Mouse (Mus musculus) cerebellum, postnatal 25 days (tissue): Measurements from ENCODE around the gene Wbp11.

Experiments
- DNase-seq, 2 experiments: peaks; one replicate each; pipeline ENCODE4 v3.0.0; 2021; ENCODE audit warnings: mixed read lengths in 2 of 2

The Wbp11 gene

GRCm38 (mm10) chr6:136827881-136828561, at the start of gene Wbp11:
Gene Wbp11 (minus strand): TSS chr6:136828233.
- peak; percentile 96 for DNase-seq

- DNase-seq: no peak
Measured at GRCm38 (mm10) chr6:136875670-136876069, 47.6 kb upstream of the Wbp11 start, which contains the start of gene Mgp. Gene Mgp (minus strand): TSS chr6:136875823.

GRCm38 (mm10) chr6:136874599-136874998, 46.6 kb upstream of the Wbp11 start:
- no peak for DNase-seq

GRCm38 (mm10) chr6:136868921-136869320, 40.9 kb upstream of the Wbp11 start:
- DNase-seq: no peak

GRCm38 (mm10) chr6:136866150-136866549, 38.1 kb upstream of the Wbp11 start:
- no peak for DNase-seq

GRCm38 (mm10) chr6:136865360-136865759, 37.3 kb upstream of the Wbp11 start:
- DNase-seq: no peak

GRCm38 (mm10) chr6:136861020-136861419, 33.0 kb upstream of the Wbp11 start:
- peak in 1 of 2 experiments; percentile 10 for DNase-seq

GRCm38 (mm10) chr6:136858420-136858819, 30.4 kb upstream of the Wbp11 start:
- DNase-seq: no peak

GRCm38 (mm10) chr6:136857873-136858260, 29.8 kb upstream of the Wbp11 start:
- no peak for DNase-seq

GRCm38 (mm10) chr6:136857186-136857872, 29.3 kb upstream of the Wbp11 start, which contains the start of gene Art4:
Gene Art4 (minus strand): TSS chr6:136857733.
- no peak for DNase-seq

GRCm38 (mm10) chr6:136856071-136856636, 28.1 kb upstream of the Wbp11 start:
- no peak for DNase-seq

GRCm38 (mm10) chr6:136855183-136855582, 27.1 kb upstream of the Wbp11 start:
- DNase-seq: no peak

- no peak for DNase-seq
Measured at GRCm38 (mm10) chr6:136854361-136854781, 26.3 kb upstream of the Wbp11 start.

- no peak for DNase-seq
Measured at GRCm38 (mm10) chr6:136852762-136853161, 24.7 kb upstream of the Wbp11 start.

GRCm38 (mm10) chr6:136852348-136852747, 24.3 kb upstream of the Wbp11 start:
- DNase-seq: no peak

GRCm38 (mm10) chr6:136850267-136850666, 22.2 kb upstream of the Wbp11 start:
- no peak for DNase-seq

GRCm38 (mm10) chr6:136848971-136849370, 20.9 kb upstream of the Wbp11 start:
- no peak for DNase-seq

- no peak for DNase-seq
Measured at GRCm38 (mm10) chr6:136848399-136848798, 20.4 kb upstream of the Wbp11 start.

- peak; percentile 14 to 47 for DNase-seq
Measured at GRCm38 (mm10) chr6:136847790-136848189, 19.8 kb upstream of the Wbp11 start.

- no peak for DNase-seq
Measured at GRCm38 (mm10) chr6:136847267-136847666, 19.2 kb upstream of the Wbp11 start.

- DNase-seq: no peak
Measured at GRCm38 (mm10) chr6:136845706-136846480, 17.9 kb upstream of the Wbp11 start.

GRCm38 (mm10) chr6:136844903-136845302, 16.9 kb upstream of the Wbp11 start:
- DNase-seq: no peak

- DNase-seq: no peak
Measured at GRCm38 (mm10) chr6:136837323-136837722, 9.3 kb upstream of the Wbp11 start.
